Mouse (Mus musculus) midbrain, embryonic 14.5 days (tissue): ENCODE data around the gene Tedc1. TPM values are rescaled to one million over a fixed set of nuclear protein-coding genes. Genes with fewer than 3 reads are reported as not detected.
"Not testable (repeated sequence)": the region's sequence is repeated elsewhere in the genome, so short reads cannot be mapped to it uniquely, and the experiment has no call there.

Experiments
- ATAC-seq: fragments of 200-750 bp; cut with Nextera tagmentation; 2 replicates; pipeline ENCODE4 v1.8.0; 2017; ENCODE audit warnings: moderate number of reproducible peaks, moderate library complexity; ENCODE audit not compliant: low FRiP score, low TSS enrichment
- DNase-seq: peaks from one replicate; pipeline ENCODE4 v3.0.0-alpha.2; 2015
- H3K27ac ChIP-seq: fragments of 300-500 bp; sonication (generic); replicated peaks from 2 replicates; pipeline ENCODE4 v1.5.1; 2014; ENCODE audit warnings: mild to moderate bottlenecking, low read depth, low read length, moderate library complexity
- H3K27me3 ChIP-seq: fragments of 300-500 bp; sonication (generic); 2 replicates; pipeline ENCODE4 v1.6.1; 2014; ENCODE audit warnings: low read length, control low read depth, mixed read lengths; ENCODE audit not compliant: control insufficient read depth, insufficient read depth
- H3K36me3 ChIP-seq: fragments of 300-500 bp; sonication (generic); 2 replicates; pipeline ENCODE4 v1.6.1; 2014; ENCODE audit warnings: low read length, control low read depth; ENCODE audit not compliant: control insufficient read depth, insufficient read depth
- H3K4me1 ChIP-seq: fragments of 300-500 bp; sonication (generic); 2 replicates; pipeline ENCODE4 v1.6.1; 2014; ENCODE audit warnings: mild to moderate bottlenecking, antibody characterized with exemption, low read length, control low read depth; ENCODE audit not compliant: control insufficient read depth, insufficient read depth
- H3K4me2 ChIP-seq: fragments of 300-500 bp; sonication (generic); 2 replicates; pipeline ENCODE4 v1.6.1; 2014; ENCODE audit warnings: mild to moderate bottlenecking, low read length, moderate library complexity
- H3K4me3 ChIP-seq: fragments of 300-500 bp; sonication (generic); replicated peaks from 2 replicates; pipeline ENCODE4 v1.5.1; 2014; ENCODE audit warnings: low read depth, low read length
- H3K9ac ChIP-seq: fragments of 300-500 bp; sonication (generic); replicated peaks from 2 replicates; pipeline ENCODE4 v1.6.1; 2014; ENCODE audit warnings: mild to moderate bottlenecking, low read length, moderate library complexity
- H3K9me3 ChIP-seq: fragments of 300-500 bp; sonication (generic); 2 replicates; pipeline ENCODE4 v1.6.1; 2016; ENCODE audit warnings: low read length, control low read depth, mixed read lengths; ENCODE audit not compliant: control insufficient read depth
- WGBS: fragments of 180-500 bp; shearing (Covaris S2); extraction: QIAGEN DNeasy Blood & Tissue Kit; methylation state at CpG from one replicate; pipeline ENCODE4 v1.1.7; 2014; 5-methylcytosine and 5-hydroxymethylcytosine counted together
- polyA plus RNA-seq: library from polyadenylated mRNA; unstranded; fragments of >200 nt; fragmentation: Nextera tagmentation; extraction: Ambion mirVana; gene quantifications from 2 replicates; pipeline ENCODE4 v1.2.1, GENCODE M21; 2014

The Tedc1 gene
- polyA plus RNA-seq, 1 experiment from 2014 or later, result 14.1 TPM

- not testable (repeated sequence) for H3K36me3 ChIP-seq, ATAC-seq, H3K4me3 ChIP-seq, H3K27me3 ChIP-seq, DNase-seq, H3K9ac ChIP-seq, H3K4me1 ChIP-seq, H3K27ac ChIP-seq, H3K4me2 ChIP-seq, H3K9me3 ChIP-seq
- 98% methylated on average over 3 of the region's 6 CpGs for WGBS
These were observed 42.9 kb downstream of the Tedc1 start for GRCm38 (mm10) chr12:113199132-113199531.

GRCm38 (mm10) chr12:113201301-113201700 lies 45.1 kb downstream of the Tedc1 start:
- ATAC-seq (no peak), DNase-seq (no peak)
- WGBS, result 87% methylated on average over 4 of the region's 4 CpGs
- no peak overlapping the region for H3K27ac ChIP-seq
- no peak overlapping the region for H3K9ac ChIP-seq
- no peak overlapping the region for H3K4me3 ChIP-seq
- no peaks in the 10 kb centered on the region for H3K27me3 ChIP-seq
- H3K9me3 ChIP-seq, result no peaks in the 10 kb centered on the region
- H3K4me2 ChIP-seq, result no peak overlapping the region
- H3K4me1 ChIP-seq, result no peaks in the 10 kb centered on the region
- H3K36me3 ChIP-seq, result no peaks in the 10 kb centered on the region

DNA sequence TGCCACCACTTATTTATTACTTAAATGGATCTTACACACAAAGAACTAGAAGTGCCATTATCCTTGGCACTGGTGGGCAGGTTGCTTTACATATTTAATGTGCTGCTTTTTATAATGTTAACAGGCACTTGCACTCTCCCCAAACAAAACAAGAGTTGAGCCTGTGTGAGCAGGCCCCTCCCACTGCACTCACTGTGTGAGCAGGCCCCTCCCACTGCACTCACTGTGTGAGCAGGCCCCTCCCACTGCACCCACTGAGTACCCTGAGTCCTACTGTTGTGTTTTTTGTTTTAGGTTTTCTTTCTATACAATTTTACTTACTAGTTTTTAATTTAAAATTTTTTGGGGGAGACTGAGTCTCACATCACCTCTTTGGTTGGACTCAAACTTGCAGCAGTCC lies 45.8 kb downstream of the Tedc1 start:
- no peaks in the 10 kb centered on the region for H3K4me1 ChIP-seq
- no peaks in the 10 kb centered on the region for H3K36me3 ChIP-seq
- H3K9ac ChIP-seq, result no peak overlapping the region
- no peak for DNase-seq
- no peak overlapping the region for H3K27ac ChIP-seq
- no peak overlapping the region for H3K4me3 ChIP-seq
- ATAC-seq, result no peak
- no peaks in the 10 kb centered on the region for H3K9me3 ChIP-seq
- no peak overlapping the region for H3K4me2 ChIP-seq
- H3K27me3 ChIP-seq, result no peaks in the 10 kb centered on the region

- no peak overlapping the region for H3K4me3 ChIP-seq
- no peak for ATAC-seq
- H3K27me3 ChIP-seq, result no peaks in the 10 kb centered on the region
- no peak overlapping the region for H3K27ac ChIP-seq
- no peak overlapping the region for H3K4me2 ChIP-seq
- DNase-seq, result no peak
- no peaks in the 10 kb centered on the region for H3K36me3 ChIP-seq
- no peaks in the 10 kb centered on the region for H3K9me3 ChIP-seq
- 82% methylated on average over 7 of the region's 7 CpGs for WGBS
- no peak overlapping the region for H3K9ac ChIP-seq
- no peaks in the 10 kb centered on the region for H3K4me1 ChIP-seq
These were observed 47.3 kb downstream of the Tedc1 start for GRCm38 (mm10) chr12:113203522-113203921.

GRCm38 (mm10) chr12:113205251-113205942 lies 49.2 kb downstream of the Tedc1 start:
- DNase-seq, result no peak
- no peaks in the 10 kb centered on the region for H3K9me3 ChIP-seq
- H3K4me2 ChIP-seq, result no peak overlapping the region
- H3K4me3 ChIP-seq, result no peak overlapping the region
- no peak overlapping the region for H3K9ac ChIP-seq
- no peak for ATAC-seq
- no peak overlapping the region for H3K27ac ChIP-seq
- H3K4me1 ChIP-seq, result no peaks in the 10 kb centered on the region
- H3K27me3 ChIP-seq, result no peaks in the 10 kb centered on the region
- no peaks in the 10 kb centered on the region for H3K36me3 ChIP-seq
- WGBS, result 86% methylated on average over 7 of the region's 7 CpGs

DNA sequence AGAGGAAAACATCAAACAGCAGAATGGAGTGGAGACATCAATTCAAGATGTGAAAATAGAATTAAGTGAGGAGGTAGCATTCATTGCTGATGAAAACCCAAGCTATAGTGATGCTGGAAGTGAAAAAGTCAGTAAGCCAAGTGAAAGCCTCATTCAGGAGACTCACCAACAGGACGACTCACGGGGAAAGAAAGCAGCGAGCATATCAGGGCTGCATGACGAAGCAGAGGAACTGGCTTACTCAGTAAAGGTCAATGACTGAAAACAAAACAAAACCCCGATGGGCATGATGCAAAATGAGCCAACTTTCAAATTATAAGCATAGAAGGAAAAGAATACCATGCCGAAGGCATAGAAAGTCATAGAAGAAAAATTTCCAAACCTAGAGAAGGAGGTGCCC lies 51.5 kb downstream of the Tedc1 start:
- 85% methylated on average over 6 of the region's 6 CpGs for WGBS
- ATAC-seq (no peak), DNase-seq (no peak)
- no peaks in the 10 kb centered on the region for H3K27me3 ChIP-seq
- H3K9ac ChIP-seq, result no peak overlapping the region
- H3K4me1 ChIP-seq, result no peaks in the 10 kb centered on the region
- H3K36me3 ChIP-seq, result no peaks in the 10 kb centered on the region
- H3K27ac ChIP-seq, result no peak overlapping the region
- H3K9me3 ChIP-seq, result no peaks in the 10 kb centered on the region
- H3K4me3 ChIP-seq, result no peak overlapping the region
- H3K4me2 ChIP-seq, result no peak overlapping the region

GRCm38 (mm10) chr12:113210586-113211378 lies 54.6 kb downstream of the Tedc1 start:
- no peak for ATAC-seq
- no peak overlapping the region for H3K9ac ChIP-seq
- no peaks in the 10 kb centered on the region for H3K9me3 ChIP-seq
- H3K4me2 ChIP-seq, result no peak overlapping the region
- no peaks in the 10 kb centered on the region for H3K36me3 ChIP-seq
- 91% methylated on average over 17 of the region's 17 CpGs for WGBS
- DNase-seq, result no peak
- H3K4me1 ChIP-seq, result no peaks in the 10 kb centered on the region
- no peak overlapping the region for H3K4me3 ChIP-seq
- no peaks in the 10 kb centered on the region for H3K27me3 ChIP-seq
- H3K27ac ChIP-seq, result no peak overlapping the region

DNA sequence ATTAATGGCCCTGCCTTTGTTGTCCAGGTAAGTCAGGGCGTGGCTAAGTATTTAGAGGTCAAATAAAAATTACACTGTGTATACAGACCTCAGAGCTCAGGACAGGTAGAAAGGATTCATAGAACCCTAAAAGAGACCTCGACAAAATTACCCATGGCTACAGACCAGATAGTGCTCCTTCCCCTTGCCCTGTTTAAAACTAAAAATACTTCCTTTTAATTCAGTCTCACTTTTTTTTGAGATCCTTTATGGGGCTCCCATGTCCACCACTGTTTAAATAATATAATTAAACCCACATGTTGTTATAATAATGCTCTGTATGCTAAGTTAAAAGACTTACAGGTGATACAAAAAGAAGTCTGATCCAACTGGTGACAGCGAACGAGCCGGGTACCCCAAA lies 55.6 kb downstream of the Tedc1 start:
- Histone ChIP-seq H3K27ac (no peak overlapping the region), H3K4me3 (no peak overlapping the region), H3K27me3 (no peaks in the 10 kb centered on the region), H3K36me3 (no peaks in the 10 kb centered on the region), H3K9ac (no peak overlapping the region), H3K9me3 (no peaks in the 10 kb centered on the region), H3K4me2 (no peak overlapping the region), H3K4me1 (no peaks in the 10 kb centered on the region)
- DNase-seq (no peak), ATAC-seq (no peak)
- 92% methylated on average over 5 of the region's 5 CpGs for WGBS
